Mouse (Mus musculus) lung, embryonic 14.5 days (tissue): ENCODE measurements around the gene Aph1a. TPM values are rescaled to one million over a fixed set of nuclear protein-coding genes. Genes with fewer than 3 reads are reported as not detected.

Experiments used
- ATAC-seq: fragments of 200-750 bp; cut with Nextera tagmentation; 2 replicates; pipeline ENCODE4 v1.8.0; 2017; ENCODE audit warnings: mild to moderate bottlenecking, moderate TSS enrichment, moderate library complexity; ENCODE audit not compliant: insufficient read depth
- DNase-seq: peaks from one replicate; pipeline ENCODE4 v3.0.0-alpha.2; 2015
- H3K27ac ChIP-seq: fragments of 300-500 bp; sonication (generic); 2 replicates; pipeline ENCODE4 v1.5.1; 2014; ENCODE audit warnings: low read depth, mild to moderate bottlenecking, moderate library complexity
- H3K27me3 ChIP-seq: fragments of 300-500 bp; sonication (generic); 2 replicates; pipeline ENCODE4 v1.6.1; 2014; ENCODE audit warnings: low read length, control low read depth; ENCODE audit not compliant: insufficient read depth
- H3K36me3 ChIP-seq: fragments of 300-500 bp; sonication (generic); 2 replicates; pipeline ENCODE4 v1.6.1; 2014; ENCODE audit warnings: control low read depth; ENCODE audit not compliant: insufficient read depth
- H3K4me1 ChIP-seq: fragments of 300-500 bp; sonication (generic); 2 replicates; pipeline ENCODE4 v1.6.1; 2014; ENCODE audit warnings: antibody characterized with exemption, control low read depth; ENCODE audit not compliant: insufficient read depth
- H3K4me2 ChIP-seq: fragments of 300-500 bp; sonication (generic); 2 replicates; pipeline ENCODE4 v1.6.1; 2014; ENCODE audit warnings: mild to moderate bottlenecking
- H3K4me3 ChIP-seq: fragments of 300-500 bp; sonication (generic); 2 replicates; pipeline ENCODE4 v1.5.1; 2014; ENCODE audit warnings: low read depth, low read length
- H3K9ac ChIP-seq: fragments of 300-500 bp; sonication (generic); 2 replicates; pipeline ENCODE4 v1.6.1; 2014
- H3K9me3 ChIP-seq: fragments of 300-500 bp; sonication (generic); 2 replicates; pipeline ENCODE4 v1.6.1; 2016; ENCODE audit warnings: low read depth, low read length, control low read depth
- CTCF ChIP-seq: IDR thresholded peaks from 2 replicates; pipeline ENCODE4 v1.5.1; 2016; ENCODE audit warnings: antibody characterized with exemption, low read depth
- WGBS: fragments of 180-500 bp; shearing (Covaris S2); extraction: QIAGEN DNeasy Blood & Tissue Kit; methylation state at CpG from one replicate; pipeline ENCODE4 v1.1.7; 2014; 5-methylcytosine and 5-hydroxymethylcytosine counted together
- polyA plus RNA-seq: library from polyadenylated mRNA; unstranded; fragments of >200 nt; fragmentation: Nextera tagmentation; extraction: Ambion mirVana; gene quantifications from 2 replicates; pipeline ENCODE4 v1.2.1, GENCODE M21; 2014

Gene Aph1a
- polyA plus RNA-seq, 1 experiment from 2014 or later = 47.9 TPM

DNA sequence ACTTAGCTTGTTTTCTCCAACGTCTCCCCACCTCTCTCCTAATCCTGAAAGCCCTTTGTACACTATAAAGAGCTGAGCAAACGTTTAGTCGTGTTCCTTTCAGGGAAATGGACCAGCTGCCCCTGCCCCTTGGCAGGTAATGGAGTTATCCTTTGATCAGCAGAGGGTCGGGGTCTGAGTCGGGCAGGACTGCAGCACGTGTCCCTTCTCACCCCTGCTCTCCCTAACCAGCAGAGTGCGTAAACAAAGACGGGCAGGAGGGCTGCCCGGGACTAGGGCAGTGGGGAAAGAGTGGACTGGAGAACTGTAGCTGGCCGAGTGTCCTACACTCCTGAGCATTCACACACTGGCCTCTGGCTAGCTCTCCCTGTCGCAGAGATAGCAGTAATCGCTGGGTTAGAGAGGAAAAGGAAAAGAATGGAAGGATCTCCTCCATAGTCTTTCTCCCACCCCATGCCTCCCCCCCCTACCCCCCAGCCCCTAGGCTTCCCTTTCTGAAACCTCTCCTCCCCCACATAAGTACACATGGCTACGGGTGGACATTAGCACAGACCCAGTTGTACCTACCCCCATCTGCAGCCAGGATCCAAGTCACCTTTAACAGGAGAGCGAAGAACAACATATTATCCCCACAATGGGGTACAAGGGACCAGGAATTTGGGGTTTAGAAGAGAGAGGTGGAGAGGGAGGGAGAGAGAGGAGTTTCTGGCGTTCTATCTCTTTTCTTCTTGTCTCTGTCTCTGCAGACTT lies 10.2 kb downstream of the Aph1a start:
- no peaks in the 10 kb centered on the region for H3K27me3 ChIP-seq
- no peaks in the 10 kb centered on the region for H3K36me3 ChIP-seq
- peaks cover 11% of the 10 kb centered on the region for H3K4me1 ChIP-seq
- H3K4me2 ChIP-seq = peak overlapping the region; percentile 81
- 0 out of 2 replicates have a peak, but pooled peaks have one; percentile 25 for ATAC-seq
- TF ChIP-seq CTCF = no peak
- peak overlapping the region; percentile 34 for H3K4me3 ChIP-seq
- 7% methylated on average over 15 of the region's 15 CpGs for WGBS
- no peaks in the 10 kb centered on the region for H3K9me3 ChIP-seq
- no peak overlapping the region; the same call in 1 of the 2 replicates for H3K27ac ChIP-seq
- DNase-seq = no peak
- H3K9ac ChIP-seq = peak overlapping the region; percentile 35; the same call in 1 of the 2 replicates

DNA sequence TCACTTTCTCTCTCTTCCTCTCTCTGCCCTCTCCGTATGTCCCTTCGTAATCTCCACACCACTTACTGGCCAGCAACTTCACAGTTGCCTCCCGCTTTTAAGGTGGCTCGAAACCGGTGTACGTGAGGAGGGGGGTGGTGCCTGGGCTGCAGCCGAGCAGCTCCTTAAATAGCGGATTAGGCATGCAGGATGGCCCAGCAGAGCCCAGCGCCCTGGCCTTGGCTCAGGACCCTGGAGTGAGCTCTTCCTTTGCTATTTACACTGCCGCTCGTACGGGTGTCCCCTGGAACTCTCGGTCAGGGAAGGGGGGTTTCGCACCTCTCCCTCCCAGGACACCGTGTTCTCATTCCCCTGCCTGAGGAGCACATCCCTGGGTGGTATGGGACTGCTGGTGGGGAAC lies 10.8 kb downstream of the Aph1a start, which contains the start of gene Car14:
Car14 (minus strand) TSS at position 124 of the 400 bp plus-strand sequence.
- Histone ChIP-seq H3K9ac (peak within 1 kb of the TSS; percentile 40), H3K4me3 (peak within 1 kb of the TSS; percentile 34), H3K27me3 (no peaks in the 10 kb centered on the region), H3K27ac (peak within 1 kb of the TSS; percentile 46; the same call in 1 of the 2 replicates), H3K4me1 (peaks cover 11% of the 10 kb centered on the region), H3K36me3 (no peaks in the 10 kb centered on the region), H3K4me2 (peak within 1 kb of the TSS; percentile 81), H3K9me3 (no peaks in the 10 kb centered on the region)
- DNase-seq (peak; percentile 39), ATAC-seq (peak; percentile 48)
- TF ChIP-seq CTCF = no peak
- 1% methylated on average over 15 of the region's 15 CpGs for WGBS

DNA sequence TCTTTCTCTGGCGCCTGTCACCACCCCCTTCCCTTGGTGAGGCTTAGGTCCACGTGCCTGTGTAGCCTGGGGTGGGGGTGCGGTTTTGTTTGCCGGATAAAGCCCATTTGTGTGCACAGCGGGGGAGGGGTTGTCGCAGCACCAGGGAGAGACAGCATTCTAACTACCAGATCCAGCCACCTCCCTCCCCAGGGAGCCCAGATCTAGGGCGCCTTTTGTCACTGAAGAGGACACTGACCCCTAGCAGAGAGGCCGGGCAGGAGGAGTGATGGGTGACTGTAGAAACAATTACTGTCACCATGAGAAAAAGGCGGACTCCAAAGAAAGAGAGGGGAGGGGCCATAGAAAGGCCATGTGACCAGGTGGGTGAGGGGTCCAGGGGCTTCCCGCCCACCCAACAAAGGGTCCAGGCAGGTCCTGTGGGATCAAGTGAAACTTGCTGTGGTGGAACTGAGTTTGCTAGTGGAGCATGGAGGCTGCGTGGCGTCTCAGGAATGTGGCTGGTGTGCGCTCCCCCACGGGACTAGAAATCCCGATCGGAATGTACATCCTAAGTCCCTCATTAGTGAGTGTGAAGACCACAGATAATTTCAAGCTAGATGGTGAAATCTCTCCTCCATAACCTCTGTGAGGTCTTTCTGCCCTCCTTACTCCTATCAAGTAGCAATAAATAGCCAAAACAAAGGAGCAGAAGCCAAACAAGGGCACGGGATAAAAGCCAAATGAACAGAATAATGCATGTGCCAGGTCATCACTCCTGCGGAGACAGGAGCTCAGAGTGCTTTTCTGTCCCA lies 11.6 kb downstream of the Aph1a start:
- Histone ChIP-seq H3K4me3 (peak overlapping the region; percentile 34), H3K27me3 (no peaks in the 10 kb centered on the region), H3K9ac (peak overlapping the region; percentile 40), H3K9me3 (no peaks in the 10 kb centered on the region), H3K27ac (0 out of 2 replicates have a peak overlapping the region, but pooled peaks have one; percentile 10), H3K4me1 (peaks cover 11% of the 10 kb centered on the region), H3K4me2 (peak overlapping the region; percentile 81), H3K36me3 (no peaks in the 10 kb centered on the region)
- DNase-seq = peak; percentile 47
- WGBS = under 1% methylated on average over 18 of the region's 18 CpGs
- no peak for TF ChIP-seq CTCF
- peak; percentile 63 for ATAC-seq

DNA sequence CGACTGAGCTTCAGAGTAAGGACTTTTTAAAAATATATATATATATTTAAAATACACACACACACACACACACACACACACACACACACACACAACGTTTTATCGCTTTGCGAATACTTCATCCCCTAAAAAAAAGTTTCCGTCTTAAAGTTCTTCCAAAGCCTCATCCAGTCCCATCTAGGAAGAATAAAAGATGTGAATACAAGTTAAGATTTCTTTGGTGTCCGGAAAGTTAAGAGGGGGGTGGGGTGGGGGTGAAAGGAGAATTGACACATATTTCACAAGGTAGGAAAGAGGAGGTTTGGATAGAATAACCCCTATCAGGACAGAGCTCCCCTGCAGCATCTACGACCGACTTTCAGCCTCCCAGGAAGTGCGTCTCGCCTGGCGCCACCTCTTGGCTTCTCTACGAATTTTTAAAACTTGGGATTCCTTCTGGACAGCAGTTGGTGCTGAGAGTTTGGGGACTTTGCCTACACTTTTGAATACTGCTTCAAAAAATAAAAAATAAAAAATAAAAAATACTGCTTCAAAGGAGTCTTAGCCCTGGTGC lies 12.2 kb downstream of the Aph1a start:
- H3K27me3 ChIP-seq = no peaks in the 10 kb centered on the region
- peak overlapping the region; percentile 34 for H3K4me3 ChIP-seq
- H3K9ac ChIP-seq = peak overlapping the region; percentile 40; the same call in 1 of the 2 replicates
- WGBS = under 1% methylated on average over 12 of the region's 12 CpGs
- peaks cover 11% of the 10 kb centered on the region for H3K4me1 ChIP-seq
- no peak overlapping the region for H3K27ac ChIP-seq
- no peaks in the 10 kb centered on the region for H3K9me3 ChIP-seq
- H3K4me2 ChIP-seq = peak overlapping the region; percentile 81
- ATAC-seq = peak; percentile 42; the same call in 1 of the 2 replicates
- DNase-seq = peak; percentile 87
- TF ChIP-seq CTCF = peak; percentile 64
- no peaks in the 10 kb centered on the region for H3K36me3 ChIP-seq

DNA sequence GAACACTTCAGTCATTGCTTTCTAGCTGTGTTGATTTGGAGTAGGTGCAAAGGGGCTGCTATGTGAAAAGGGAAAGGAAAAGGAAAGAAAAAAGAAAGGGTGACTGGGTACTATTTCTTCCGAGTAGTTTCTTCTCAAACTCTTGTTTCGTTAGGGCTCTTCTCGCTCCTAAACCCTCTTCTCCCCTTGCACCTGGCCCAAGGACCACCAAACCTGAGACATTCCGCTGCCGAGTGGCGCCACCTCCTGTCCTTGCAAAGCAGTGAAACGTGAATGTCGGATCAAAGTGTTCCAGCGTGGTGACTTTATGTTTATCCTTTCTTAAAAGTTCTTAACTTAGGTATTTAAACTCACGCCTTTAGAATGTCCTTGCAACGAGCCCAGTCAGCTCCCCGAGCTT lies 13.1 kb downstream of the Aph1a start:
- no peaks in the 10 kb centered on the region for H3K27me3 ChIP-seq
- no peaks in the 10 kb centered on the region for H3K36me3 ChIP-seq
- H3K4me1 ChIP-seq = peaks cover 11% of the 10 kb centered on the region
- TF ChIP-seq CTCF = peak; percentile 86
- no peak overlapping the region for H3K9ac ChIP-seq
- peak overlapping the region; percentile 81 for H3K4me2 ChIP-seq
- DNase-seq (peak; percentile 76), ATAC-seq (no peak)
- H3K9me3 ChIP-seq = no peaks in the 10 kb centered on the region
- H3K27ac ChIP-seq = no peak overlapping the region
- H3K4me3 ChIP-seq = peak overlapping the region; percentile 34
- 1% methylated on average over 12 of the region's 12 CpGs for WGBS

DNA sequence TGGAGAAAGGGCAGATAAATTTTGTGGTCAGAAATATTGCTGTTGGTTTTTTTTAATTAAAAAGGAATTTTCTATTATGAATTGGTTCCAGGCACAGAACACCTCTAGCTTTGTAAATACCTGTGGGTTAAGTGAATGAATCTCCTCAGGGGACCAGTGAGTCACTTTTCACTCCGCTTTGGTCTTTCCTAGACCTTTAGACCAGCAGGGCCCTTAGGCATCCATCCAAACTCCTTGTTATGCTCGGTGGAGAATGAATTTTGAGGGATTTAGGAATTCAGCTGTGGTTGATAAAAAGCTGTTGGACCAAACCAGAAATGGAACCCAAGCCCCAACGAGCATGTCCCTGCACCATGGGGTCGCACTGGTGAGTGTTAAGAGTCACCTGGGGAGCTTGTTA lies 13.8 kb downstream of the Aph1a start:
- TF ChIP-seq CTCF = no peak
- H3K9ac ChIP-seq = no peak overlapping the region
- no peaks in the 10 kb centered on the region for H3K9me3 ChIP-seq
- no peak for ATAC-seq
- H3K27me3 ChIP-seq = no peaks in the 10 kb centered on the region
- H3K36me3 ChIP-seq = no peaks in the 10 kb centered on the region
- no peak overlapping the region for H3K4me3 ChIP-seq
- peaks cover 11% of the 10 kb centered on the region for H3K4me1 ChIP-seq
- no peak overlapping the region for H3K4me2 ChIP-seq
- DNase-seq = no peak
- WGBS = 37% methylated on average over 4 of the region's 4 CpGs
- H3K27ac ChIP-seq = no peak overlapping the region

DNA sequence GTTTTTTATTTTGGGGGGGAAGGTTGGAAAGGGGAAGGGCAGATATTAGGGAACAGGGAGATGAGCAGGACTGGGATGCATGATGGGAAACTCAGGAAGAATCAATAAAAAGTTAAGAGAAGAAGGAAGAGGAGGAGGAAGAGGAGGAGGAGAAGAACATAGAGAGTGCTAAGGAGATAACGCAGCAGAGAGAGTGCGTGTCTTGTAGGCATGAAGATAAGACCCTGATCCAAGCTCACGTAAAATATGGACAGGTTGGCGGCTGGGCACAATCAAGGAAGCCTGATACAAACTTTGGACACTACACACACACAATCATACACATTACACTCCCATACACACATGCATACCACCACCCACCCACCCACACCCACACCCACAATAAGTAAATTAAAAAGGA lies 20.9 kb downstream of the Aph1a start:
- Histone ChIP-seq H3K4me2 (no peak overlapping the region), H3K4me1 (no peaks in the 10 kb centered on the region), H3K9me3 (no peaks in the 10 kb centered on the region), H3K36me3 (no peaks in the 10 kb centered on the region), H3K4me3 (no peak overlapping the region), H3K27ac (no peak overlapping the region), H3K27me3 (no peaks in the 10 kb centered on the region), H3K9ac (no peak overlapping the region)
- 77% methylated on average over 4 of the region's 4 CpGs for WGBS
- ATAC-seq = no peak
- TF ChIP-seq CTCF = no peak
- DNase-seq = no peak
